Mouse (Mus musculus) ovary, adult 18-20 months (tissue): Measurements from ENCODE around the gene Hdac8.

ENCODE experiments used
- DNase-seq: peaks from one replicate; pipeline ENCODE4 v3.0.0; 2022; ENCODE audit warnings: low spot score, mixed read lengths

Gene Hdac8

GRCm38 (mm10) chrX:102504644-102505481 lies at the start of gene Hdac8:
Gene Hdac8 (minus strand): TSS chrX:102505359.
- DNase-seq: peak; percentile 4

GRCm38 (mm10) chrX:102509205-102509604 lies 4.0 kb upstream of the Hdac8 start:
- no peak for DNase-seq

GRCm38 (mm10) chrX:102504179-102504578 lies 980 bp downstream of the Hdac8 start:
- no peak for DNase-seq

- no peak for DNase-seq
Measured at GRCm38 (mm10) chrX:102493992-102494730, 11.0 kb downstream of the Hdac8 start.

- no peak for DNase-seq
Measured at GRCm38 (mm10) chrX:102485575-102485974, 19.6 kb downstream of the Hdac8 start.

GRCm38 (mm10) chrX:102479665-102480064 lies 25.5 kb downstream of the Hdac8 start:
- no peak for DNase-seq

- no peak for DNase-seq
Measured at GRCm38 (mm10) chrX:102478965-102479364, 26.2 kb downstream of the Hdac8 start.

- DNase-seq: no peak
Measured at GRCm38 (mm10) chrX:102478481-102478880, 26.7 kb downstream of the Hdac8 start.

- no peak for DNase-seq
Measured at GRCm38 (mm10) chrX:102476784-102477183, 28.4 kb downstream of the Hdac8 start.

- DNase-seq: no peak
Measured at GRCm38 (mm10) chrX:102475555-102475954, 29.6 kb downstream of the Hdac8 start.

GRCm38 (mm10) chrX:102418343-102419127 lies 86.6 kb downstream of the Hdac8 start:
- DNase-seq: no peak

GRCm38 (mm10) chrX:102416972-102417371 lies 88.2 kb downstream of the Hdac8 start:
- DNase-seq: no peak

- no peak for DNase-seq
Measured at GRCm38 (mm10) chrX:102416386-102416785, 88.8 kb downstream of the Hdac8 start.

- no peak for DNase-seq
Measured at GRCm38 (mm10) chrX:102384765-102385164, 120.4 kb downstream of the Hdac8 start.

GRCm38 (mm10) chrX:102383151-102383550 lies 122.0 kb downstream of the Hdac8 start:
- no peak for DNase-seq

- no peak for DNase-seq
Measured at GRCm38 (mm10) chrX:102366510-102366909, 138.6 kb downstream of the Hdac8 start.

GRCm38 (mm10) chrX:102362244-102362643 lies 142.9 kb downstream of the Hdac8 start:
- no peak for DNase-seq

- DNase-seq: no peak
Measured at GRCm38 (mm10) chrX:102353412-102353811, 151.7 kb downstream of the Hdac8 start.

GRCm38 (mm10) chrX:102349843-102350731 lies 155.1 kb downstream of the Hdac8 start:
- DNase-seq: no peak

GRCm38 (mm10) chrX:102348886-102349486 lies 156.2 kb downstream of the Hdac8 start:
- no peak for DNase-seq

- DNase-seq: no peak
Measured at GRCm38 (mm10) chrX:102341688-102342087, 163.5 kb downstream of the Hdac8 start.
